Mouse (Mus musculus) lung, postnatal 0 days (tissue): ENCODE results near the gene Cyb5d1.
A peak's percentile ranks its signal among the peaks of the same experiment; 100 is the strongest.

Experiments used
- CTCF ChIP-seq: IDR thresholded peaks from 2 replicates; pipeline ENCODE4 v1.5.1; 2016; ENCODE audit warnings: antibody characterized with exemption, mild to moderate bottlenecking
- EP300 ChIP-seq: IDR thresholded peaks from 2 replicates; pipeline ENCODE4 v1.6.1; 2016; ENCODE audit warnings: antibody characterized with exemption, mild to moderate bottlenecking, control low read depth

DNA sequence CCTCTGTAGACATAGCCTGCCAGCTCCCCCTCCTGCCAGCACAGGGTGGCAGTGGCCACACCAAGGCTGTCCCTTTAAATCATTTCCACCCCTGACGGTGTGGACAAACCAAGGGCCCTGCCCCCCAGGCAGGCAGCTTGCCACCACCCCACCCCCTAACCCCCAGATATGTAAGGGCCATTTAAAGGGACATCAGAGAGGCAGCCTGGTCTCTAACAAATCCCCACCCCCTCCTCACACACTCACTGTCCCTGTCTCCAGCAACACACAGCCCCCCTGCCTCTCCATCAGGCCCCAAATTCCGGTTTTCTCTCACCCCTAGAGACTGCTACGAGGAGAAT, 19.9 kb upstream of the Cyb5d1 start:
- TF ChIP-seq CTCF (peak; percentile 55), EP300 (no peak)
